In the genomic region with DNA sequence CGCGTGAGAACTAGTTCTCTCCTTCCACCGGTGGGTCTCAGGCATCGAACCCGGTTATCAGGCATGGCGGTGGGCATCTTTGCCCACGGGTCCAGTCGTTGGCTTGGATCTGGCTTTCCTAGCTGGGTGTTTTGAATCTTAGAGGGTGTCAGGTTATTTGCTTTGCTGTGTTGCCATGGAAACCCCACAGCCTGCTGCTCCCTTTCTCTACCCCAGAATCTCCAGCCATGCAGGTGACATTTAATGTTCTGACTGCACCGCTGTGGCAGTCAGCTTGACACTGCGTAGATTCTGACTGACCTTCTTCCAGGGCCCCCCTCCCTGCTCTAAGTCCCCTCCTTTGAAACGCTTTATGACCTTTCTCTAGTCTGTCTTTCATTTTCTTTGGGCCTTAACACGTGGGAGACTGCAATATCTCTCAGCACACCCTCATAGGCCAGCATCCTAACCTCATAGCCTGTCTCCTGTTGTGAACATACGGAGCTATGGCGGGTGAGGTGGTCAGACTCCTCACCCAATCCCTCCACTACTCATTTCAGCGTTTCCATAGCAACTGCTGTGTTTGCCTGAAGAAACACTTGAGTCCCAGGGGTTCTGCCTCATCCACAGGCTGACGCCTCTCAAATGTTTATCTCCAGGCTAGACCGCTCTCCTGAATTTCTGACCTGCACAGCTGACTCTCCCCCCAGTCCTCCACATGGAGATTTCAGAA, we compare ENCODE assay signal across 15 mouse cellular contexts. TPM values are rescaled to one million over a fixed set of nuclear protein-coding genes. Genes with fewer than 3 reads are reported as not detected.
DNase-seq lines count a peak whose midpoint lies in the region; ATAC-seq and TF ChIP-seq lines count a peak whose summit lies in the region.
"Had no signal": no experiment of that assay in that cellular context is flagged by ENCODE, and none has a peak within 500 bp of the region (broad histone marks: within the 10 kb centered on the region; RNA-seq: fewer than 3 reads in every experiment).

No protein-coding gene starts in this region.

- DNase-seq in kidney, postnatal 0 days (ENCODE audit: low spot score): peak; percentile 36
- DNase-seq in kidney, postnatal 36 days: no peak
- peak; percentile 79 for DNase-seq in brain, embryonic 14.5 days (ENCODE audit: low read depth)
- peak; percentile 81 for DNase-seq in midbrain, postnatal 0 days (ENCODE audit: low spot score)
- DNase-seq in yolk sac, embryonic 10.5 days (ENCODE audit: low spot score): no peak
- DNase-seq in ovary, postnatal 36 days (ENCODE audit: low spot score): no peak
- DNase-seq in liver: no peak
- DNase-seq: heart, adult 11 months had no signal

- 64% methylated on average over 17 of the region's 17 CpGs for WGBS in kidney, postnatal 0 days
- WGBS in hindbrain, embryonic 13.5 days: 52% methylated on average over 17 of the region's 17 CpGs
- 35% methylated on average over 17 of the region's 17 CpGs for WGBS in midbrain, postnatal 0 days

- no peak for TF ChIP-seq POLR2A in brain, embryonic 14.5 days (IDR thresholded peaks at IDR 0.05; ENCODE audit: borderline replicate concordance, extremely low read depth, insufficient read depth, insufficient read length, poor library complexity, severe bottlenecking)

- no peaks in the 10 kb centered on the region for H3K4me1 ChIP-seq in kidney, postnatal 0 days (replicated peaks; ENCODE audit: insufficient read depth, low read length)
- peaks cover 10% of the 10 kb centered on the region for H3K4me1 ChIP-seq in hindbrain, embryonic 13.5 days (replicated peaks)
- H3K4me1 ChIP-seq in midbrain, postnatal 0 days (ENCODE audit: insufficient read depth, low read length): peaks cover 3% of the 10 kb centered on the region; the same call in 1 of the 2 replicates
- H3K4me1 ChIP-seq: embryonic facial prominence, embryonic 12.5 days had no signal

- no peaks in the 10 kb centered on the region for H3K36me3 ChIP-seq in kidney, postnatal 0 days (ENCODE audit: insufficient read depth, low read length)
- H3K36me3 ChIP-seq in hindbrain, embryonic 13.5 days: no peaks in the 10 kb centered on the region
- H3K36me3 ChIP-seq in midbrain, postnatal 0 days (ENCODE audit: insufficient read depth, low read length): no peaks in the 10 kb centered on the region
- H3K36me3 ChIP-seq: embryonic facial prominence, embryonic 12.5 days had no signal

- no peaks in the 10 kb centered on the region for H3K9me3 ChIP-seq in kidney, postnatal 0 days (replicated peaks; ENCODE audit: low read length)
- H3K9me3 ChIP-seq in hindbrain, embryonic 13.5 days: no peaks in the 10 kb centered on the region
- no peaks in the 10 kb centered on the region for H3K9me3 ChIP-seq in midbrain, postnatal 0 days (ENCODE audit: low read length)
- H3K9me3 ChIP-seq: embryonic facial prominence, embryonic 12.5 days had no signal

- TF ChIP-seq CTCF in kidney, postnatal 0 days (IDR thresholded peaks at IDR 0.05; ENCODE audit: low read depth): no peak
- no peak for TF ChIP-seq CTCF in brain, embryonic 14.5 days (IDR thresholded peaks at IDR 0.05; ENCODE audit: borderline replicate concordance, extremely low read depth, insufficient read depth, insufficient read length)
- no peak for TF ChIP-seq CTCF in midbrain, postnatal 0 days (IDR thresholded peaks at IDR 0.05)

- H3K27me3 ChIP-seq in kidney, postnatal 0 days (ENCODE audit: insufficient read depth, low read length): no peaks in the 10 kb centered on the region
- 0 out of 2 replicates have a peak, but pooled peaks cover under 1% of the 10 kb centered on the region for H3K27me3 ChIP-seq in hindbrain, embryonic 13.5 days
- no peaks in the 10 kb centered on the region for H3K27me3 ChIP-seq in midbrain, postnatal 0 days (ENCODE audit: insufficient read depth, low read length)
- H3K27me3 ChIP-seq: embryonic facial prominence, embryonic 12.5 days had no signal

- no peak overlapping the region for H3K27ac ChIP-seq in kidney, postnatal 0 days
- H3K27ac ChIP-seq in hindbrain, embryonic 13.5 days: peak overlapping the region; percentile 79
- H3K27ac ChIP-seq in midbrain, postnatal 0 days (ENCODE audit: low read depth, low read length): peak overlapping the region; percentile 80
- H3K27ac ChIP-seq: embryonic facial prominence, embryonic 12.5 days had no signal

- H3K4me2 ChIP-seq in kidney, postnatal 0 days (ENCODE audit: low read length): no peak overlapping the region
- no peak overlapping the region for H3K4me2 ChIP-seq in hindbrain, embryonic 13.5 days
- H3K4me2 ChIP-seq in midbrain, postnatal 0 days (ENCODE audit: low read depth, low read length, poor library complexity, severe bottlenecking): no peak overlapping the region
- H3K4me2 ChIP-seq: embryonic facial prominence, embryonic 12.5 days had no signal

- no peak overlapping the region for H3K4me3 ChIP-seq in kidney, postnatal 0 days (replicated peaks; ENCODE audit: low read depth, low read length)
- H3K4me3 ChIP-seq in hindbrain, embryonic 13.5 days: no peak overlapping the region
- no peak overlapping the region for H3K4me3 ChIP-seq in midbrain, postnatal 0 days (ENCODE audit: low read depth, low read length)
- H3K4me3 ChIP-seq: embryonic facial prominence, embryonic 12.5 days had no signal

- no peak overlapping the region for H3K9ac ChIP-seq in kidney, postnatal 0 days (ENCODE audit: low read depth, low read length)
- 0 out of 2 replicates have a peak overlapping the region, but pooled peaks have one; percentile 24 for H3K9ac ChIP-seq in hindbrain, embryonic 13.5 days
- no peak overlapping the region for H3K9ac ChIP-seq in midbrain, postnatal 0 days (replicated peaks; ENCODE audit: low read length, poor library complexity, severe bottlenecking)
- H3K9ac ChIP-seq: embryonic facial prominence, embryonic 12.5 days had no signal

- ATAC-seq in kidney, postnatal 0 days (replicated peaks; ENCODE audit: low FRiP score, low read depth): no peak; the same call in 1 of the 2 replicates
- ATAC-seq in hindbrain, embryonic 13.5 days (ENCODE audit: low FRiP score): peak; percentile 79
- ATAC-seq in midbrain, postnatal 0 days (ENCODE audit: low FRiP score): peak; percentile 86
- ATAC-seq: intestine, embryonic 16.5 days; Patski had no signal

RNA-seq across cellular contexts. Expression of gene Tat, which starts 16.2 kb away (rescaled TPM):
- polyA plus RNA-seq in kidney, postnatal 0 days (2015; fragmentation: Nextera tagmentation; extraction: Ambion mirVana): not detected in 2 replicates
- 0.05 and 0.08 TPM in 2 replicates for polyA plus RNA-seq in brain, embryonic 14.5 days (2012; rRNA removed)
- not detected in 2 replicates for polyA plus RNA-seq in hindbrain, embryonic 13.5 days (2015; fragmentation: Nextera tagmentation; extraction: Ambion mirVana)
- not detected in 2 replicates for total RNA-seq in midbrain, postnatal 0 days (2014; rRNA removed)
- polyA plus RNA-seq in midbrain, postnatal 0 days (2015; fragmentation: Nextera tagmentation; extraction: Ambion mirVana): 0.14 and 0.15 TPM in 2 replicates
- total RNA-seq: left cerebral cortex, adult 18-20 months had no signal
- polyA plus RNA-seq: C2C12; embryonic facial prominence, embryonic 12.5 days; intestine, embryonic 16.5 days; stomach, embryonic 14.5 days had no signal

RNA-seq across cellular contexts. Expression of gene Chst4, which starts 33.1 kb away (rescaled TPM):
- polyA plus RNA-seq in kidney, postnatal 0 days (2015; fragmentation: Nextera tagmentation; extraction: Ambion mirVana): 0.14 TPM in 1 of 2 replicates, not detected in the other
- not detected in 2 replicates for polyA plus RNA-seq in brain, embryonic 14.5 days (2012; rRNA removed)
- not detected in 2 replicates for polyA plus RNA-seq in hindbrain, embryonic 13.5 days (2015; fragmentation: Nextera tagmentation; extraction: Ambion mirVana)
- not detected in 2 replicates for total RNA-seq in midbrain, postnatal 0 days (2014; rRNA removed)
- not detected in 2 replicates for polyA plus RNA-seq in midbrain, postnatal 0 days (2015; fragmentation: Nextera tagmentation; extraction: Ambion mirVana)
- polyA plus RNA-seq: C2C12; embryonic facial prominence, embryonic 12.5 days; Patski had no signal

RNA-seq across cellular contexts. Expression of gene Marveld3, which starts 44.5 kb away (rescaled TPM):
- polyA plus RNA-seq in kidney, postnatal 0 days (2015; fragmentation: Nextera tagmentation; extraction: Ambion mirVana): 8.2 and 8.4 TPM in 2 replicates
- 0.77 and 0.79 TPM in 2 replicates for polyA plus RNA-seq in brain, embryonic 14.5 days (2012; rRNA removed)
- polyA plus RNA-seq in hindbrain, embryonic 13.5 days (2015; fragmentation: Nextera tagmentation; extraction: Ambion mirVana): 1.2 and 2.0 TPM in 2 replicates
- 0.47 and 1.4 TPM in 2 replicates for total RNA-seq in midbrain, postnatal 0 days (2014; rRNA removed)
- 1.1 and 1.6 TPM in 2 replicates for polyA plus RNA-seq in midbrain, postnatal 0 days (2015; fragmentation: Nextera tagmentation; extraction: Ambion mirVana)
- polyA plus RNA-seq: C2C12 had no signal

Comparison
In these comparisons a context has a peak if more than half of its experiments do, and no peak if none do; other contexts are left out.
1. DNase-seq: peak in kidney, postnatal 0 days (single experiment), brain, embryonic 14.5 days (single experiment) and midbrain, postnatal 0 days (single experiment); none in kidney, postnatal 36 days (0 of 2), yolk sac, embryonic 10.5 days (single experiment), ovary, postnatal 36 days (single experiment) and liver (single experiment).